Mouse (Mus musculus): ENCODE results near the gene Trabd2b. TPM values are rescaled to one million over a fixed set of nuclear protein-coding genes. Genes with fewer than 3 reads are reported as not detected.

Gene Trabd2b
- polyA plus RNA-seq, 2 experiments from 2014 or later: not detected

GRCm38 (mm10) chr4:114607873-114608272 lies 201.3 kb downstream of the Trabd2b start:
- ATAC-seq: no peak

GRCm38 (mm10) chr4:114609297-114609696 lies 202.8 kb downstream of the Trabd2b start:
- no peak for ATAC-seq

GRCm38 (mm10) chr4:114611166-114611929 lies 204.8 kb downstream of the Trabd2b start:
- ATAC-seq: no peak

- no peak for ATAC-seq
Measured at GRCm38 (mm10) chr4:114612032-114612431, 205.5 kb downstream of the Trabd2b start.

GRCm38 (mm10) chr4:114612827-114613226 lies 206.3 kb downstream of the Trabd2b start:
- ATAC-seq: no peak

GRCm38 (mm10) chr4:114614086-114614485 lies 207.6 kb downstream of the Trabd2b start:
- no peak for ATAC-seq

- ATAC-seq: no peak
Measured at GRCm38 (mm10) chr4:114615765-114616164, 209.2 kb downstream of the Trabd2b start.

- ATAC-seq: no peak
Measured at GRCm38 (mm10) chr4:114622929-114623328, 216.4 kb downstream of the Trabd2b start.

GRCm38 (mm10) chr4:114624114-114624910 lies 217.8 kb downstream of the Trabd2b start:
- no peak for ATAC-seq

- no peak for ATAC-seq
Measured at GRCm38 (mm10) chr4:114625357-114625756, 218.8 kb downstream of the Trabd2b start.

- no peak for ATAC-seq
Measured at GRCm38 (mm10) chr4:114625920-114626319, 219.4 kb downstream of the Trabd2b start.

GRCm38 (mm10) chr4:114627674-114628293 lies 221.3 kb downstream of the Trabd2b start:
- no peak for ATAC-seq

- ATAC-seq: no peak
Measured at GRCm38 (mm10) chr4:114635889-114636288, 229.4 kb downstream of the Trabd2b start.

GRCm38 (mm10) chr4:114636324-114636723 lies 229.8 kb downstream of the Trabd2b start:
- ATAC-seq: no peak

GRCm38 (mm10) chr4:114637120-114637519 lies 230.6 kb downstream of the Trabd2b start:
- ATAC-seq: no peak

- ATAC-seq: no peak
Measured at GRCm38 (mm10) chr4:114642469-114642868, 235.9 kb downstream of the Trabd2b start.

GRCm38 (mm10) chr4:114643679-114644208 lies 237.2 kb downstream of the Trabd2b start:
- no peak for ATAC-seq

- ATAC-seq: no peak
Measured at GRCm38 (mm10) chr4:114645341-114645740, 238.8 kb downstream of the Trabd2b start.

GRCm38 (mm10) chr4:114646825-114647681 lies 240.5 kb downstream of the Trabd2b start:
- no peak for ATAC-seq

- no peak for ATAC-seq
Measured at GRCm38 (mm10) chr4:114647689-114648088, 241.2 kb downstream of the Trabd2b start.

- no peak for ATAC-seq
Measured at GRCm38 (mm10) chr4:114648532-114649074, 242.1 kb downstream of the Trabd2b start.

GRCm38 (mm10) chr4:114650551-114650950 lies 244.0 kb downstream of the Trabd2b start:
- ATAC-seq: no peak
